ENCODE assay signal across 32 mouse cellular contexts in genomic region chr19:41794901-41795300, GRCm38 (mm10). TPM values are rescaled to one million over a fixed set of nuclear protein-coding genes. Genes with fewer than 3 reads are reported as not detected.
DNase-seq lines count a peak whose midpoint lies in the region; ATAC-seq lines count a peak whose summit lies in the region.
"Had no signal": no experiment of that assay in that cellular context is flagged by ENCODE, and none has a peak within 500 bp of the region (broad histone marks: within the 10 kb centered on the region; RNA-seq: fewer than 3 reads in every experiment).

No protein-coding gene starts in this region.

- H3K27ac ChIP-seq in intestine, embryonic 16.5 days (ENCODE audit: low read length) = peak overlapping the region; percentile 39; the same call in 1 of the 2 replicates
- no peak overlapping the region for H3K27ac ChIP-seq in intestine, embryonic 15.5 days
- H3K27ac ChIP-seq in midbrain, embryonic 11.5 days (ENCODE audit: low read depth, low read length) = peak overlapping the region; percentile 68
- no peak overlapping the region for H3K27ac ChIP-seq in midbrain, embryonic 16.5 days (ENCODE audit: low read length)
- H3K27ac ChIP-seq: hindbrain, embryonic 14.5 days; layer of hippocampus, adult 2 months; left cerebral cortex, adult 2 months; limb, embryonic 12.5 days; neural tube, embryonic 13.5 days had no signal

- DNase-seq in embryo, embryonic 10.5 days (ENCODE audit: low spot score) = peak; percentile 21
- DNase-seq in embryo, embryonic 9.5 days (ENCODE audit: extremely low spot score) = no peak
- DNase-seq in midbrain, embryonic 11.5 days (ENCODE audit: low spot score, missing footprints) = peak; percentile 94
- DNase-seq in retina, embryonic 14.5 days (ENCODE audit: low spot score) = peak; percentile 60
- DNase-seq in thymus, postnatal 25 days = no peak
- DNase-seq: adrenal gland, adult 8-10 months; cerebellum, adult 11 months; cerebellum, adult 9-10 months; cerebellum, postnatal 36 days; embryo, embryonic 11 days; gastrocnemius, postnatal 25 days; heart, adult 18-20 months; kidney, adult 8-10 months; kidney, postnatal 25 days; right cerebral cortex, adult 18-20 months; spleen, adult 18-20 months; thymus, postnatal 14 days had no signal

- WGBS in intestine, embryonic 16.5 days = 81% methylated on average over 6 of the region's 6 CpGs
- WGBS in intestine, embryonic 15.5 days = 83% methylated on average over 6 of the region's 6 CpGs
- 40% methylated on average over 6 of the region's 6 CpGs for WGBS in midbrain, embryonic 11.5 days
- WGBS in midbrain, embryonic 16.5 days = 28% methylated on average over 6 of the region's 6 CpGs

- ATAC-seq in intestine, embryonic 16.5 days = no peak
- ATAC-seq in intestine, embryonic 15.5 days = no peak
- no peak for ATAC-seq in midbrain, embryonic 11.5 days (ENCODE audit: low FRiP score)
- ATAC-seq in midbrain, embryonic 16.5 days = no peak

- H3K27me3 ChIP-seq in intestine, embryonic 16.5 days (replicated peaks; ENCODE audit: control insufficient read depth, insufficient read depth, low read length) = no peaks in the 10 kb centered on the region
- H3K27me3 ChIP-seq in intestine, embryonic 15.5 days (replicated peaks) = no peaks in the 10 kb centered on the region
- no peaks in the 10 kb centered on the region for H3K27me3 ChIP-seq in midbrain, embryonic 11.5 days (ENCODE audit: control insufficient read depth, insufficient read depth, low read length)
- H3K27me3 ChIP-seq in midbrain, embryonic 16.5 days (ENCODE audit: control insufficient read depth, insufficient read depth, low read depth, low read length) = no peaks in the 10 kb centered on the region
- H3K27me3 ChIP-seq: CH12.LX; lung, embryonic 15.5 days; neural tube, embryonic 13.5 days had no signal

- peaks cover 15% of the 10 kb centered on the region for H3K4me1 ChIP-seq in intestine, embryonic 16.5 days (ENCODE audit: control insufficient read depth, insufficient read depth, low read length)
- H3K4me1 ChIP-seq in intestine, embryonic 15.5 days (replicated peaks) = peaks cover 4% of the 10 kb centered on the region
- H3K4me1 ChIP-seq in midbrain, embryonic 11.5 days (ENCODE audit: control insufficient read depth, insufficient read depth, low read length) = peaks cover 8% of the 10 kb centered on the region
- no peaks in the 10 kb centered on the region for H3K4me1 ChIP-seq in midbrain, embryonic 16.5 days (ENCODE audit: control insufficient read depth, insufficient read depth, low read length)

- H3K36me3 ChIP-seq in intestine, embryonic 16.5 days (ENCODE audit: control insufficient read depth, insufficient read depth, low read length) = no peaks in the 10 kb centered on the region
- H3K36me3 ChIP-seq in intestine, embryonic 15.5 days = no peaks in the 10 kb centered on the region
- no peaks in the 10 kb centered on the region; the same call in 1 of the 2 replicates for H3K36me3 ChIP-seq in midbrain, embryonic 11.5 days (ENCODE audit: control insufficient read depth, insufficient read depth, low read length)
- H3K36me3 ChIP-seq in midbrain, embryonic 16.5 days (ENCODE audit: control insufficient read depth, insufficient read depth, low read length) = no peaks in the 10 kb centered on the region
- H3K36me3 ChIP-seq: neural tube, embryonic 13.5 days had no signal

- no peaks in the 10 kb centered on the region for H3K9me3 ChIP-seq in intestine, embryonic 16.5 days (ENCODE audit: control insufficient read depth, low read length)
- no peaks in the 10 kb centered on the region for H3K9me3 ChIP-seq in intestine, embryonic 15.5 days
- no peaks in the 10 kb centered on the region for H3K9me3 ChIP-seq in midbrain, embryonic 11.5 days (ENCODE audit: control insufficient read depth, low read length)
- no peaks in the 10 kb centered on the region for H3K9me3 ChIP-seq in midbrain, embryonic 16.5 days (replicated peaks; ENCODE audit: control insufficient read depth, low read length, poor library complexity, severe bottlenecking)
- H3K9me3 ChIP-seq: limb, embryonic 12.5 days; lung, embryonic 15.5 days; neural tube, embryonic 13.5 days had no signal

- no peak overlapping the region for H3K9ac ChIP-seq in intestine, embryonic 16.5 days (ENCODE audit: low read depth, low read length)
- no peak overlapping the region for H3K9ac ChIP-seq in intestine, embryonic 15.5 days
- peak overlapping the region; percentile 40 for H3K9ac ChIP-seq in midbrain, embryonic 11.5 days (ENCODE audit: low read length)
- no peak overlapping the region for H3K9ac ChIP-seq in midbrain, embryonic 16.5 days (ENCODE audit: low read depth, low read length)
- H3K9ac ChIP-seq: hindbrain, embryonic 14.5 days; limb, embryonic 12.5 days; lung, embryonic 15.5 days; neural tube, embryonic 13.5 days had no signal

- H3K4me3 ChIP-seq in intestine, embryonic 16.5 days (ENCODE audit: low read length) = no peak overlapping the region
- no peak overlapping the region for H3K4me3 ChIP-seq in intestine, embryonic 15.5 days (replicated peaks)
- H3K4me3 ChIP-seq in midbrain, embryonic 11.5 days (ENCODE audit: low read depth, low read length) = no peak overlapping the region
- no peak overlapping the region for H3K4me3 ChIP-seq in midbrain, embryonic 16.5 days (ENCODE audit: low read depth, low read length)
- H3K4me3 ChIP-seq: erythroblast, embryonic 14.5 days; layer of hippocampus, adult 2 months; left cerebral cortex, adult 2 months; limb, embryonic 12.5 days; lung, embryonic 15.5 days; neural tube, embryonic 13.5 days had no signal

- no peak overlapping the region for H3K4me2 ChIP-seq in intestine, embryonic 16.5 days (ENCODE audit: low read depth, low read length)
- no peak overlapping the region for H3K4me2 ChIP-seq in intestine, embryonic 15.5 days (replicated peaks)
- peak overlapping the region; percentile 22; the same call in 1 of the 2 replicates for H3K4me2 ChIP-seq in midbrain, embryonic 11.5 days
- no peak overlapping the region for H3K4me2 ChIP-seq in midbrain, embryonic 16.5 days (ENCODE audit: low read length)
- H3K4me2 ChIP-seq: heart, embryonic 11.5 days; hindbrain, embryonic 14.5 days; limb, embryonic 12.5 days; liver, embryonic 11.5 days; lung, embryonic 15.5 days; neural tube, embryonic 13.5 days had no signal

RNA-seq across cellular contexts. Expression of gene Arhgap19, which starts 6.9 kb away (rescaled TPM):
- polyA plus RNA-seq in intestine, embryonic 16.5 days (2015; fragmentation: Nextera tagmentation; extraction: Ambion mirVana) = 14.2 and 14.8 TPM in 2 replicates
- polyA plus RNA-seq in intestine, embryonic 15.5 days (2015; fragmentation: Nextera tagmentation; extraction: Ambion mirVana) = 18.4 and 19.4 TPM in 2 replicates
- polyA plus RNA-seq in midbrain, embryonic 11.5 days (2014; fragmentation: Nextera tagmentation; extraction: Ambion mirVana) = 36.6 and 38.8 TPM in 2 replicates
- polyA plus RNA-seq in midbrain, embryonic 16.5 days (2015; fragmentation: Nextera tagmentation; extraction: Ambion mirVana) = 4.3 TPM in 2 replicates

RNA-seq across cellular contexts. Expression of gene Frat1, which starts 34.9 kb away (rescaled TPM):
- polyA plus RNA-seq in intestine, embryonic 16.5 days (2015; fragmentation: Nextera tagmentation; extraction: Ambion mirVana) = 11.9 and 12.2 TPM in 2 replicates
- 12.8 and 13.5 TPM in 2 replicates for polyA plus RNA-seq in intestine, embryonic 15.5 days (2015; fragmentation: Nextera tagmentation; extraction: Ambion mirVana)
- 9.7 and 10.1 TPM in 2 replicates for polyA plus RNA-seq in midbrain, embryonic 11.5 days (2014; fragmentation: Nextera tagmentation; extraction: Ambion mirVana)
- 27.3 and 28.2 TPM in 2 replicates for polyA plus RNA-seq in midbrain, embryonic 16.5 days (2015; fragmentation: Nextera tagmentation; extraction: Ambion mirVana)

RNA-seq across cellular contexts. Expression of gene Slit1, which starts 51.4 kb away (rescaled TPM):
- polyA plus RNA-seq in intestine, embryonic 16.5 days (2015; fragmentation: Nextera tagmentation; extraction: Ambion mirVana) = 0.45 and 0.68 TPM in 2 replicates
- 0.63 and 0.68 TPM in 2 replicates for polyA plus RNA-seq in intestine, embryonic 15.5 days (2015; fragmentation: Nextera tagmentation; extraction: Ambion mirVana)
- 8.8 and 10.2 TPM in 2 replicates for polyA plus RNA-seq in midbrain, embryonic 11.5 days (2014; fragmentation: Nextera tagmentation; extraction: Ambion mirVana)
- 18.2 and 21.4 TPM in 2 replicates for polyA plus RNA-seq in midbrain, embryonic 16.5 days (2015; fragmentation: Nextera tagmentation; extraction: Ambion mirVana)
- polyA plus RNA-seq: C2C12; heart, postnatal 0 days had no signal

RNA-seq across cellular contexts. Expression of gene Frat2, which starts 53.0 kb away (rescaled TPM):
- polyA plus RNA-seq in intestine, embryonic 16.5 days (2015; fragmentation: Nextera tagmentation; extraction: Ambion mirVana) = 4.7 and 6.0 TPM in 2 replicates
- polyA plus RNA-seq in intestine, embryonic 15.5 days (2015; fragmentation: Nextera tagmentation; extraction: Ambion mirVana) = 10.5 and 10.7 TPM in 2 replicates
- 6.6 and 7.2 TPM in 2 replicates for polyA plus RNA-seq in midbrain, embryonic 11.5 days (2014; fragmentation: Nextera tagmentation; extraction: Ambion mirVana)
- 5.0 and 5.6 TPM in 2 replicates for polyA plus RNA-seq in midbrain, embryonic 16.5 days (2015; fragmentation: Nextera tagmentation; extraction: Ambion mirVana)

Comparison
In these comparisons a context has a peak if more than half of its experiments do, and no peak if none do; other contexts are left out.
1. DNase-seq: peak in embryo, embryonic 10.5 days (single experiment), midbrain, embryonic 11.5 days (single experiment) and retina, embryonic 14.5 days (single experiment); none in embryo, embryonic 9.5 days (single experiment) and thymus, postnatal 25 days (single experiment).
2. H3K27ac ChIP-seq: peak in intestine, embryonic 16.5 days (single experiment) and midbrain, embryonic 11.5 days (single experiment); none in intestine, embryonic 15.5 days (single experiment) and midbrain, embryonic 16.5 days (single experiment).